Mouse (Mus musculus): Measurements from ENCODE around the gene Cd300e. TPM values are rescaled to one million over a fixed set of nuclear protein-coding genes. Genes with fewer than 3 reads are reported as not detected.

The Cd300e gene
- polyA plus RNA-seq, 1 experiment from 2014 or later = 0.04 TPM

DNA sequence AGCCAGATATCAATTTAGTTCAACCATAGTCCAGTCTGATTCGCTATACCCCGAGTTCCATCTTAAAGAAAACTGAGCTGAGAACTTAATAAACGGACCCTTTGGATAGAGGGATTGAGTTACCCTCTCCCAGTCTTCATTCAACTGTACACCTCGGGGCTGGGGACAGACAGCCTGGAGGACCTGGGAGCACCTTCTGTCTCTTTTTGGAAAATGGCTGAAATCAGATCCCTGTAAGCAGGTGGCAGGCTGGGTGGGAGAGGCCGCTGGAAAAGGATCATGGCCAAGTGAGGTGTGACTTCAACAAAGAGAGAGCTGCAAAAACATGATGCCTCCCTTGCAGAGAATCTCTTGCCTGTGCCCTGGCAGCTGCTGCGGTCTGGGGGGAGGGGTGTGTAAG is 20.2 kb upstream of the Cd300e start:
- ChIA-PET CTCF (interaction anchor here (1.3 to 3.8 kb wide), 3 partner anchors 8 to 72 kb away, joined by 4 to 29 read pairs (median 4); no protein-coding TSS in a partner anchor), POLR2A (no interaction called here)
- in situ Hi-C loops (cut with MboI; ENCODE audit: low pct_unique_long_range_greater_than_20kb) = loop anchor here (5.0 kb wide), 1 partner anchor 75 kb away; no protein-coding TSS in a partner anchor
- no peak for TF ChIP-seq CTCF (IDR thresholded peaks at IDR 0.05)
- DNase-seq (ENCODE audit: low read depth, low spot score) = no peak
- ATAC-seq = peak; percentile 15
- peaks cover 12% of the 10 kb centered on the region for H3K27me3 ChIP-seq

DNA sequence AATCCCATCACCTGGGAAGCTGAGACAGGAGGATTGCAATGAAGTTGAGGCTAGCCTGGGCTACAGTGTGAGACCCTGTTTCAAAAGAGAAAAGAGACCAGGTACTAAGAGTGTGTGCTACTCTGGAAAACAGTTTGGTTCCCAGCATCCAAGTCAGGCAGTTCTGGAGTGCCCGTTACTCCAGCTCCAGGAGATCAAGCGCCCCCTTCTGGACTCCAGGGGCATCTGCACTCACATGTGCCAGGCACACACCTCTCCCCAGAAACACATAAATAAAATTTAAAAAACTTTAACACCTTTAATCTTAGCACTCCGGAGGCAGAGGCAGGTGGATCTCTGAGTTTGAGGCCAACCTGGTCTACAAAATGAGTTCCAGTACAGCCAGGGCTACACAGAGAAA is 19.4 kb upstream of the Cd300e start:
- no peak for DNase-seq (ENCODE audit: low read depth, low spot score)
- no peak for ATAC-seq
- H3K27me3 ChIP-seq = peaks cover 9% of the 10 kb centered on the region
- no peak for TF ChIP-seq CTCF (IDR thresholded peaks at IDR 0.05)
- POLR2A ChIA-PET = interaction anchor here (1.0 kb wide), 1 partner anchor 73 kb away, joined by 3 read pairs; no protein-coding TSS in a partner anchor
- in situ Hi-C loops (cut with MboI; ENCODE audit: low pct_unique_long_range_greater_than_20kb) = loop anchor here (5.0 kb wide), 1 partner anchor 76 kb away; no protein-coding TSS in a partner anchor
- CTCF ChIA-PET = interaction anchor here (1.2 to 3.8 kb wide), 4 partner anchors 9 to 73 kb away, joined by 3 to 29 read pairs (median 4); no protein-coding TSS in a partner anchor

DNA sequence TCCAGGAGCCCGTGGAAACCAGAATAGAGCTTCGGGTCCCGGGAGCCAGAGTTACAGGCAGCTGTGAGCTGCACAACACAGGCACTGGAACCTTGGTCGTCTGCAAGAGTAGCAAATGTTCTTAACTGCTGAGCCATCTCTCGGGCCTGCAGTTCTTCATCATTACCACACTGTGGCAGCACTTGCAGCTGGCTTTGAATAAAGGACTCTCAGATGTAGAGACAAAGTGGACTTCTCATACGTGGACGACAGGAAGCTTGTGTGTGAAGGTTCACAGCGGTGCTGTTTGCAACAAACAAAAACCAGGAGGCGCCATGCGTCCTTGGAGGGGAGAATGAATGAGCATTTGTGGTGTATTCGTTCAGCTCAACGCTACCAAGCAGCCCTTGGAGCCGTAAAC is 18.9 kb upstream of the Cd300e start:
- in situ Hi-C loops (cut with MboI; ENCODE audit: low pct_unique_long_range_greater_than_20kb) = loop anchor here (5.0 kb wide), 1 partner anchor 76 kb away; no protein-coding TSS in a partner anchor
- ChIA-PET POLR2A (interaction anchor here (1.0 kb wide), 1 partner anchor 73 kb away, joined by 3 read pairs; no protein-coding TSS in a partner anchor), CTCF (interaction anchor here (1.2 to 3.8 kb wide), 4 partner anchors 9 to 74 kb away, joined by 3 to 29 read pairs (median 4); no protein-coding TSS in a partner anchor)
- DNase-seq (ENCODE audit: low read depth, low spot score) (no peak), ATAC-seq (no peak)
- peak; percentile 62 for TF ChIP-seq CTCF (IDR thresholded peaks at IDR 0.05)
- peaks cover 4% of the 10 kb centered on the region for H3K27me3 ChIP-seq

- DNase-seq (ENCODE audit: low read depth, low spot score) (no peak), ATAC-seq (no peak)
- ChIA-PET CTCF (no interaction called here), POLR2A (no interaction called here)
- no peak for TF ChIP-seq CTCF (IDR thresholded peaks at IDR 0.05)
- in situ Hi-C loops (cut with MboI; ENCODE audit: low pct_unique_long_range_greater_than_20kb) = no loop called here
- H3K27me3 ChIP-seq = no peaks in the 10 kb centered on the region
These were observed 16.7 kb upstream of the Cd300e start for GRCm38 (mm10) chr11:115078680-115079079.

GRCm38 (mm10) chr11:115077436-115077835 is 15.5 kb upstream of the Cd300e start:
- no peaks in the 10 kb centered on the region for H3K27me3 ChIP-seq
- in situ Hi-C loops (cut with MboI; ENCODE audit: low pct_unique_long_range_greater_than_20kb) = no loop called here
- no peak for DNase-seq (ENCODE audit: low read depth, low spot score)
- ChIA-PET CTCF (interaction anchor here (1.4 kb wide), 1 partner anchor 76 kb away, joined by 3 read pairs; no protein-coding TSS in a partner anchor), POLR2A (no interaction called here)
- ATAC-seq = no peak
- TF ChIP-seq CTCF (IDR thresholded peaks at IDR 0.05) = no peak

GRCm38 (mm10) chr11:115075859-115076258 is 13.9 kb upstream of the Cd300e start:
- DNase-seq (ENCODE audit: low read depth, low spot score) (no peak), ATAC-seq (no peak)
- H3K27me3 ChIP-seq = no peaks in the 10 kb centered on the region
- in situ Hi-C loops (cut with MboI; ENCODE audit: low pct_unique_long_range_greater_than_20kb) = no loop called here
- CTCF ChIA-PET = interaction anchor here (1.3 to 1.4 kb wide), 2 partner anchors 77 to 262 kb away, joined by 3 to 4 read pairs; no protein-coding TSS in a partner anchor
- no peak for TF ChIP-seq CTCF (IDR thresholded peaks at IDR 0.05)
- POLR2A ChIA-PET = no interaction called here

DNA sequence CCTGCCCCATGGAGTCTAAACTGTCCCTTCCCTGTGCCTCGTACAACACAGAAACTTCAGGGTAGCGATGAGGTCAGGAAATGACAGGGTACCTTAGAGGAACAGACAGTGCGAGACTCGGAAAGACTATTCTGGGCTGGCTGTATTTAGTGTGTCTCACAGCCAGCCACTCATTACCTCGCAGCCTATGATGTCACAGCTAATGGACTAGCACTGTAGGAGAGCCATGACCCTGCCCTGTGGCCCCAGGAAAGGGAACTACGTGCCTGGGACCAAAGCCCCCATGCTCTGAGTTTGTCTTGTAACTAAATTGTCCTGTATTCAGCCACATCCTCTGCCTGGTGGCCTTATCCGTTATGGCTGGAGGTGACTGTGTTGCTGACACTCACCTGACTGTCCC is 13.4 kb upstream of the Cd300e start:
- POLR2A ChIA-PET = no interaction called here
- TF ChIP-seq CTCF (IDR thresholded peaks at IDR 0.05) = no peak
- ATAC-seq (no peak), DNase-seq (ENCODE audit: low read depth, low spot score) (no peak)
- no peaks in the 10 kb centered on the region for H3K27me3 ChIP-seq
- CTCF ChIA-PET = interaction anchor here (1.3 kb wide), 1 partner anchor 261 kb away, joined by 4 read pairs; no protein-coding TSS in a partner anchor
- in situ Hi-C loops (cut with MboI; ENCODE audit: low pct_unique_long_range_greater_than_20kb) = no loop called here

DNA sequence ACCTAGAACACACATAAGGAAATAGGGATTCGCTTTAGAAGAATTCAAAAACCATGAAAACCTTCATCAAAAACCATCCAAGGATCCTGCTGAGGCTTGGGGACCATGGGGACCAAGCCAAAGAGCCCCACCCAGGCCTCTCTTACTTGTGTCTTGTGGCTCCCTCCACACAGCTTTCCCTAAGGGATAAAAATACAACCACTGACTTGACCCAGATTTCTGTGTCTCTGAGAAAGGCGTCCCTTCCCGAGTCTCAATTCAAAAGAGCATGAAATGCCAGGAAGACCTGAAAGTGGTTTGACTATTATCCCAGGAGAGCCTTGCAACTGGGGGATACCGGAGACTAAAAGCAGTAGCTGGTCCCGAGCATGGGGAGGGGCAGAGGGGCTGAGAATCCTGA is 11.0 kb upstream of the Cd300e start:
- DNase-seq (ENCODE audit: low read depth, low spot score) = no peak
- POLR2A ChIA-PET = no interaction called here
- no peaks in the 10 kb centered on the region for H3K27me3 ChIP-seq
- no peak for TF ChIP-seq CTCF (IDR thresholded peaks at IDR 0.05)
- in situ Hi-C loops (cut with MboI; ENCODE audit: low pct_unique_long_range_greater_than_20kb) = loop anchor here (25.0 kb wide), 1 partner anchor 286 kb away; the partner anchor contains the start of genes Btbd17 and Gpr142
- ATAC-seq = no peak
- CTCF ChIA-PET = no interaction called here

- DNase-seq (ENCODE audit: low read depth, low spot score) (peak; percentile 64), ATAC-seq (peak; percentile 83)
- POLR2A ChIA-PET = interaction anchor here (0.6 kb wide), 1 partner anchor 23 kb away, joined by 3 read pairs; no protein-coding TSS in a partner anchor
- CTCF ChIA-PET = interaction anchor here (1.3 kb wide), 1 partner anchor 12 kb away, joined by 3 read pairs; no protein-coding TSS in a partner anchor
- TF ChIP-seq CTCF (IDR thresholded peaks at IDR 0.05) = no peak
- in situ Hi-C loops (cut with MboI; ENCODE audit: low pct_unique_long_range_greater_than_20kb) = loop anchor here (25.0 kb wide), 1 partner anchor 284 kb away; the partner anchor contains the start of genes Btbd17 and Gpr142
- H3K27me3 ChIP-seq = no peaks in the 10 kb centered on the region
These were observed 9.8 kb upstream of the Cd300e start for GRCm38 (mm10) chr11:115071631-115072294.

GRCm38 (mm10) chr11:115071015-115071551 is 9.1 kb upstream of the Cd300e start:
- H3K27me3 ChIP-seq = no peaks in the 10 kb centered on the region
- no peak for ATAC-seq
- ChIA-PET CTCF (interaction anchor here (1.3 kb wide), 1 partner anchor 13 kb away, joined by 3 read pairs; no protein-coding TSS in a partner anchor), POLR2A (interaction anchor here (0.6 kb wide), 1 partner anchor 22 kb away, joined by 3 read pairs; no protein-coding TSS in a partner anchor)
- in situ Hi-C loops (cut with MboI; ENCODE audit: low pct_unique_long_range_greater_than_20kb) = loop anchor here (25.0 kb wide), 1 partner anchor 284 kb away; the partner anchor contains the start of genes Btbd17 and Gpr142
- DNase-seq (ENCODE audit: low read depth, low spot score) = no peak
- TF ChIP-seq CTCF (IDR thresholded peaks at IDR 0.05) = no peak
